Mouse (Mus musculus) megakaryocyte, embryonic 14.5 days (primary cell): ENCODE results near the gene Dnajb13.

Experiments
- FLI1 ChIP-seq: IDR thresholded peaks from 2 replicates; pipeline ENCODE4 v1.6.1; 2012; ENCODE audit warnings: low read length, inconsistent platforms, mixed read lengths
- GATA1 ChIP-seq: IDR thresholded peaks from 3 replicates; pipeline ENCODE4 v1.6.1; 2012; ENCODE audit warnings: mixed read lengths, low read length, inconsistent platforms, borderline replicate concordance

GRCm38 (mm10) chr7:100503076-100503475, 11.7 kb downstream of the Dnajb13 start:
- TF ChIP-seq FLI1 (no peak), GATA1 (no peak)
